Mouse (Mus musculus) midbrain, embryonic 11.5 days (tissue): ENCODE measurements around the gene Hnrnpa0. TPM values are rescaled to one million over a fixed set of nuclear protein-coding genes. Genes with fewer than 3 reads are reported as not detected.

Source experiments
- ATAC-seq: fragments of 200-750 bp; cut with Nextera tagmentation; 2 replicates; pipeline ENCODE4 v1.8.0; 2017; ENCODE audit warnings: moderate TSS enrichment, moderate library complexity; ENCODE audit not compliant: low FRiP score
- DNase-seq: peaks from one replicate; pipeline ENCODE4 v3.0.0; 2015; ENCODE audit warnings: low spot score; ENCODE audit errors: missing footprints
- H3K27ac ChIP-seq: fragments of 300-500 bp; sonication (generic); 2 replicates; pipeline ENCODE4 v1.5.1; 2014; ENCODE audit warnings: low read depth, low read length
- H3K27me3 ChIP-seq: fragments of 300-500 bp; sonication (generic); 2 replicates; pipeline ENCODE4 v1.6.1; 2014; ENCODE audit warnings: mild to moderate bottlenecking, low read length, moderate library complexity, mixed read lengths; ENCODE audit not compliant: control insufficient read depth, insufficient read depth
- H3K36me3 ChIP-seq: fragments of 300-500 bp; sonication (generic); 2 replicates; pipeline ENCODE4 v1.6.1; 2014; ENCODE audit warnings: mild to moderate bottlenecking, low read length, moderate library complexity, mixed read lengths; ENCODE audit not compliant: control insufficient read depth, insufficient read depth
- H3K4me1 ChIP-seq: fragments of 300-500 bp; sonication (generic); 2 replicates; pipeline ENCODE4 v1.6.1; 2014; ENCODE audit warnings: low read length; ENCODE audit not compliant: control insufficient read depth, insufficient read depth
- H3K4me2 ChIP-seq: fragments of 300-500 bp; sonication (generic); 2 replicates; pipeline ENCODE4 v1.6.1; 2014; ENCODE audit warnings: mild to moderate bottlenecking, moderate library complexity
- H3K4me3 ChIP-seq: fragments of 300-500 bp; sonication (generic); 2 replicates; pipeline ENCODE4 v1.5.1; 2014; ENCODE audit warnings: low read depth, low read length
- H3K9ac ChIP-seq: fragments of 300-500 bp; sonication (generic); 2 replicates; pipeline ENCODE4 v1.6.1; 2014; ENCODE audit warnings: low read length
- H3K9me3 ChIP-seq: fragments of 300-500 bp; sonication (generic); 2 replicates; pipeline ENCODE4 v1.6.1; 2016; ENCODE audit warnings: low read length; ENCODE audit not compliant: control insufficient read depth
- WGBS: fragments of 180-500 bp; shearing (Covaris S2); extraction: QIAGEN DNeasy Blood & Tissue Kit; methylation state at CpG from one replicate; pipeline ENCODE4 v1.1.7; 2014; 5-methylcytosine and 5-hydroxymethylcytosine counted together
- polyA plus RNA-seq: library from polyadenylated mRNA; unstranded; fragments of >200 nt; fragmentation: Nextera tagmentation; extraction: Ambion mirVana; gene quantifications from 2 replicates; pipeline ENCODE4 v1.2.1, GENCODE M21; 2014

Gene Hnrnpa0
- polyA plus RNA-seq, 1 experiment from 2014 or later: 60.0 TPM

- Histone ChIP-seq H3K4me3 (no peak overlapping the region), H3K4me2 (no peak overlapping the region), H3K9ac (no peak overlapping the region), H3K9me3 (no peaks in the 10 kb centered on the region), H3K36me3 (no peaks in the 10 kb centered on the region), H3K4me1 (peaks cover 14% of the 10 kb centered on the region), H3K27me3 (no peaks in the 10 kb centered on the region), H3K27ac (no peak overlapping the region)
- WGBS: 77% methylated on average over 10 of the region's 10 CpGs
- DNase-seq: peak; percentile 76
- ATAC-seq: no peak
Measured at GRCm38 (mm10) chr13:58122786-58123297, 5.5 kb downstream of the Hnrnpa0 start.

GRCm38 (mm10) chr13:58117318-58118017 lies 10.9 kb downstream of the Hnrnpa0 start:
- H3K9ac ChIP-seq: no peak overlapping the region
- H3K4me2 ChIP-seq: no peak overlapping the region
- 70% methylated on average over 8 of the region's 8 CpGs for WGBS
- no peak overlapping the region for H3K27ac ChIP-seq
- H3K27me3 ChIP-seq: no peaks in the 10 kb centered on the region
- no peaks in the 10 kb centered on the region for H3K36me3 ChIP-seq
- no peaks in the 10 kb centered on the region for H3K9me3 ChIP-seq
- peaks cover 4% of the 10 kb centered on the region; the same call in 1 of the 2 replicates for H3K4me1 ChIP-seq
- H3K4me3 ChIP-seq: no peak overlapping the region
- ATAC-seq (no peak), DNase-seq (peak; percentile 82)

GRCm38 (mm10) chr13:58116801-58117200 lies 11.6 kb downstream of the Hnrnpa0 start:
- 93% methylated on average over 2 of the region's 2 CpGs for WGBS
- no peaks in the 10 kb centered on the region for H3K27me3 ChIP-seq
- H3K4me2 ChIP-seq: no peak overlapping the region
- ATAC-seq (no peak), DNase-seq (peak; percentile 56)
- no peak overlapping the region for H3K9ac ChIP-seq
- H3K4me3 ChIP-seq: no peak overlapping the region
- H3K36me3 ChIP-seq: no peaks in the 10 kb centered on the region
- H3K9me3 ChIP-seq: no peaks in the 10 kb centered on the region
- H3K27ac ChIP-seq: no peak overlapping the region
- peaks cover 4% of the 10 kb centered on the region; the same call in 1 of the 2 replicates for H3K4me1 ChIP-seq

GRCm38 (mm10) chr13:58115227-58115626 lies 13.1 kb downstream of the Hnrnpa0 start:
- no peak for DNase-seq
- 78% methylated on average over 13 of the region's 13 CpGs for WGBS
- ATAC-seq: no peak

GRCm38 (mm10) chr13:58113061-58113900 lies 15.1 kb downstream of the Hnrnpa0 start, which contains the start of gene Klhl3:
Klhl3 (minus strand) TSS chr13:58113592.
- Histone ChIP-seq H3K4me1 (peaks cover 4% of the 10 kb centered on the region; the same call in 1 of the 2 replicates), H3K9ac (peak within 1 kb of the TSS; percentile 79), H3K4me3 (peak within 1 kb of the TSS; percentile 47), H3K4me2 (peak within 1 kb of the TSS; percentile 82), H3K9me3 (no peaks in the 10 kb centered on the region), H3K36me3 (no peaks in the 10 kb centered on the region), H3K27ac (peak within 1 kb of the TSS; percentile 74), H3K27me3 (no peaks in the 10 kb centered on the region)
- peak; percentile 98 for DNase-seq
- ATAC-seq: peak; percentile 92
- WGBS: under 1% methylated on average over 35 of the region's 35 CpGs

More at GRCm38 (mm10) chr13:58115227-58115626, 13.1 kb downstream of the Hnrnpa0 start:
- no peak overlapping the region for H3K9ac ChIP-seq
- no peak overlapping the region for H3K27ac ChIP-seq
- H3K9me3 ChIP-seq: no peaks in the 10 kb centered on the region
- H3K4me3 ChIP-seq: no peak overlapping the region
- no peaks in the 10 kb centered on the region for H3K27me3 ChIP-seq
- H3K4me2 ChIP-seq: no peak overlapping the region
- H3K4me1 ChIP-seq: peaks cover 4% of the 10 kb centered on the region; the same call in 1 of the 2 replicates
- H3K36me3 ChIP-seq: no peaks in the 10 kb centered on the region

GRCm38 (mm10) chr13:58112601-58113041 lies 15.7 kb downstream of the Hnrnpa0 start:
- Histone ChIP-seq H3K9me3 (no peaks in the 10 kb centered on the region), H3K4me2 (peak overlapping the region; percentile 82), H3K36me3 (no peaks in the 10 kb centered on the region), H3K4me1 (peaks cover 4% of the 10 kb centered on the region; the same call in 1 of the 2 replicates), H3K9ac (peak overlapping the region; percentile 79), H3K4me3 (peak overlapping the region; percentile 47), H3K27me3 (no peaks in the 10 kb centered on the region), H3K27ac (0 out of 2 replicates have a peak overlapping the region, but pooled peaks have one; percentile 74)
- 20% methylated on average over 11 of the region's 11 CpGs for WGBS
- ATAC-seq (no peak), DNase-seq (peak; percentile 95)

- Histone ChIP-seq H3K36me3 (no peaks in the 10 kb centered on the region), H3K4me1 (peaks cover 4% of the 10 kb centered on the region; the same call in 1 of the 2 replicates), H3K4me2 (peak overlapping the region; percentile 82), H3K27ac (no peak overlapping the region), H3K27me3 (no peaks in the 10 kb centered on the region), H3K9ac (no peak overlapping the region; the same call in 1 of the 2 replicates), H3K9me3 (no peaks in the 10 kb centered on the region), H3K4me3 (no peak overlapping the region)
- WGBS: 78% methylated on average over 10 of the region's 10 CpGs
- DNase-seq (no peak), ATAC-seq (no peak)
Measured at GRCm38 (mm10) chr13:58112191-58112590, 16.2 kb downstream of the Hnrnpa0 start.

GRCm38 (mm10) chr13:58111306-58111705 lies 17.1 kb downstream of the Hnrnpa0 start:
- DNase-seq: no peak
- WGBS: 92% methylated on average over 6 of the region's 6 CpGs

More at GRCm38 (mm10) chr13:58111306-58111705, 17.1 kb downstream of the Hnrnpa0 start:
- Histone ChIP-seq H3K4me1 (peaks cover 4% of the 10 kb centered on the region; the same call in 1 of the 2 replicates), H3K4me2 (no peak overlapping the region), H3K27me3 (no peaks in the 10 kb centered on the region), H3K9ac (no peak overlapping the region), H3K36me3 (no peaks in the 10 kb centered on the region), H3K27ac (no peak overlapping the region), H3K9me3 (no peaks in the 10 kb centered on the region), H3K4me3 (no peak overlapping the region)
- no peak for ATAC-seq
